Mouse (Mus musculus): ENCODE measurements around the gene Tbc1d15.

GRCm38 (mm10) chr10:115288856-115289255 lies 37.6 kb upstream of the Tbc1d15 start:
- no peak for TF ChIP-seq POLR2A (IDR thresholded peaks at IDR 0.05; ENCODE audit: borderline replicate concordance, low read depth, low read length)
- TF ChIP-seq CTCF (IDR thresholded peaks at IDR 0.05; ENCODE audit: low read depth, low read length) = no peak
